Mouse (Mus musculus) CD4-positive helper T cell, adult 2 months (primary cell): ENCODE measurements around the gene Agpat3.

ENCODE experiments used
- DNase-seq: peaks from one replicate; pipeline ENCODE4 v3.0.0-alpha.2; 2012; ENCODE audit warnings: low read depth, missing footprints, low spot score

The Agpat3 gene

GRCm38 (mm10) chr10:78219528-78219927 lies 132.8 kb downstream of the Agpat3 start:
- DNase-seq = no peak
